Mouse (Mus musculus): ENCODE measurements at regions not wholly inside any gene's neighbourhood (a gene's known extent, or its start where the extent isn't known, plus 50 kb on each side); places are given as distances from the start of the nearest gene placed in this dataset.

DNA sequence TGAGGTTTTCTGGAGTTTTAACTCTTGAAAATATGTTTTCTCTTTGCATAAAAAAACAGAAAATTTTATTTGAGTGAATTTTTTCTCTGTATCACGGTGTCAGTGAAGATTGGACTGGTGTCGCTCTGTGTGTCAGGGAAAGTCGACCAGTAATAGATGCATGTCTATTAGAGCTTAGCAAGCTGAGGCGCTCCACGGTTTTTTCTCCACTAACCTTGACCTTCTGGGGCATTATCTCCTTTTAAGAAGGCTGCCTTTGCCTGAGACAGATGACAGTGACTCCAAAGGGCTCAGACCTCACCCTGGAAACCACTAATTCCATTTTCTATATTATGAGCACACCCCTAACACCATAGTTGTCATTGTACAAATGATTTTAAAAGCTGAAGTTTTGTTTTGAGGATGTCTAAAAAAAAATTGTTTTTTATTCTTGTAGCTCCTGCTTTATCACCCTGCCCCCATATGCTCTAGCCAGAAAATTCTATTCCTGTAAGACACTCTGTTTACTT is 561.8 kb downstream of the Gm43517 start:
- CTCF ChIA-PET: no interaction called here

DNA sequence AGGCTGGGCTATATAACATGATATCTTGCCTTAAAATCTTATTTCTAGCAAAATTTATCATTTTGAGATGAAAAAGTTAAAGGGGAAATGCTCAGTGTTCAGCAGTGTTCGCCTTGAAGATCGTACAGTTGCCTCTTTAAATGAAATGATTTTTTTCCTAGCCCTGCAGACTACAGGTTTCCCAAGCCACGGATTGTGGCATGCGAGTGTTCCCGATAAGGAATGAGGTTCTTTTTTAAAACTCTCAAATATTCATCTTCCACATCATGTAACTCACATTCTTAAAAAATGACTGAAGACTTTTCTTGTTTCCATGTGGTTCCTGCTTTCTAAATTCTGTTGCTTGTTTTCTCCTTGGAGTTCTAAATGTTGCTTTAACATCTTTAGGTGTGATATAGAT is 566.0 kb downstream of the Gm43517 start:
- CTCF ChIA-PET: no interaction called here

DNA sequence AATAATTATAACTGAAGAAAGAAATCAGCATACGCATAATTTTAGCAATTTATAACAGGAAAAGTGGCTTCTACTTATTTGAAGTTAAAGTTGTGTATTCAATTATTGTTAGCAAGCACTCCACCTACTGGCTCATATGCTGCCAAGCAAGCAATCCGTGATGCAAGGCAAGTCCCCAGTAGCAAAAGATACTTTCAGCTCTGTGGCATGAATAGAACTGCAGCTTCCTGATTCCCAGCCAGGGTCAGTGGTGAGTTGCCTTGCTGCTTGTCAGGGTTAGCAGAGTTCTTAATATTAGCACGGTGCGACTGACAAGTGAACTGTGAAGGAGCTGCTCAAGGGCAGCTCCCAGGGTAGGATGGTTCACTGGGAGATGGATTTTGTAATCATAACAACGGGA is 566.8 kb downstream of the Gm43517 start:
- CTCF ChIA-PET: no interaction called here

- CTCF ChIA-PET: no interaction called here
Observed at GRCm38 (mm10) chr12:49968072-49968471, 583.1 kb downstream of the Gm43517 start.

DNA sequence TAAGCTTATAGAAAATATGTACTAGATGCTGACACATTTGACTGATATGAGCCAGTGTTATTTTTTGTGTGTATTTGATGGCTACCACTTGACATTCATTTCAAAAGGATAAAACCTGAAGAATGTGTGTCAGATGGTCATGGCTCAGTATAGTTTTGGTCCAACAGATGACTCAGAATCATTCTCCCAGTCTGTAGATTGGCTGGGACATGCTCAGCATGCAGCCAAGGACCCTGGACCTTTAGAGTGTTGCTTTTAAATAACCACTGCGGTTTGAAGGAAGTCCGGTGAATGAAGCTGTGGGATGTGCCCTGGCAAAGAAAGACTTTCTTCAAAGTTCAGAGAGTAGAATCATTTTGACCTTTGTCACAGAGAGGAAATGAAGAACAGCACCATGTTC is 584.6 kb downstream of the Gm43517 start:
- CTCF ChIA-PET: interaction anchor here (0.7 kb wide), 1 partner anchor 14 kb away, joined by 7 read pairs; no protein-coding TSS in a partner anchor

DNA sequence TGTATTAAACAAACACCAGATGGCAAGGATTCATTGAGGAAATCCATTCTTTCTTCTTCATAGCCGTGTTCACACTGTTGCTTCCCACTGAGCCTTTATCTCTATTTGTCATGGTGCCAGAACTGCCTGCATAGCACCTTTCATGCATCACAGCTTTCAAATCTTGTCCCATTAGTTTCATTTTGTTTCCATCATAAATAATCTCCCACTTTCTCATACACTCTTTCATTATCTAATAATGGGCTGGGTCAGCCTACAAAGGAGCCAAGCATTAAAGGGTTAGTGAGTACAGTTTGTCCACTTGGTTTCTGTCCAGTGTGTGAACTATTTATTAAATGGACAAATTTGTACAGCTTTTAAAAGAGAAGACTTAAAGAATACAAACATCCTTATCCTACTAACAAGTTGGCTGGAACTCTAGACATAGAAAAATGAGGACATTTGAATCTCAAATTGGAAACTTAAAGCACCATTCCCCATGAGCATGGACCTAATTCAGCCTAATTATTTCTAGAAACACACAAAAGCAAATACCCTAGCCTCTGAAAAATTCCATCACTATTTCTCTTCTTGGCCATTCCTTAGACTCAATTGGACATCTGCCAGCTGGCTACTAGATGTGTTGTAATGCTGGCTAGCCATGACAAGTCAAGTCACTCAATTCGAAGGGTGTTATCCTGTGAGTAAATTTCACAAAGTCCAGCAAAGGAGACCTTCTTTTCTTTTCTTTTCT is 589.8 kb downstream of the Gm43517 start:
- CTCF ChIA-PET: no interaction called here

- CTCF ChIA-PET: no interaction called here
Observed at GRCm38 (mm10) chr12:49975553-49975952, 590.6 kb downstream of the Gm43517 start.

GRCm38 (mm10) chr12:49992501-49993079 is 607.6 kb downstream of the Gm43517 start:
- CTCF ChIA-PET: no interaction called here

DNA sequence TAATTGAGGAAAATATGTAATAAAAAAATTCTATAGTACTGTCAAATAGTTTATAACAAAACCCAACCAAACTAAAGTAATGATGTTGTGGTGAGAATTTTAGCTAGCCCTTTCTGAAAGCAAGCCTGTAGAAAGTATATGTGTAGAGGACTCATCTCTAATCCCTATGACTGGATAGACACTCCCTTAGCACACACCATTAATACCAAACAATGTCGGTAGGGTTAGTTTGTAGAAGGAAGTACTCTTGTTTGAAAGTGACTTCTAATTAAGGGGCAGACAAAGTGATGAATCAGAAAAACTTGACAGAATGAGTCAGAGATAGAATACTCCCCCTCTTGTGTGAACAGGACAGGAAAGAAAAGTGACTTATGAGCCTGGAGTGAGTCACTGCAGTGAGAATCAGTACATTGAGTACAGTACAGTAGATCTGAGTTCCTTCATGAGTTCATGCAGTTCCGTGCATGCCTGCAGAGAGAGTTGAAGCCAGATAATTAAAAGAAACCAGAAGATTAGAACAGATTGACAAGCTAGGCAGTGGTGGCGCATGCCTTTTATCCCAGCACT is 610.0 kb downstream of the Prkd1 start:
- CTCF ChIA-PET: no interaction called here

GRCm38 (mm10) chr12:50061286-50061685 is 587.6 kb downstream of the Prkd1 start:
- CTCF ChIA-PET: no interaction called here

DNA sequence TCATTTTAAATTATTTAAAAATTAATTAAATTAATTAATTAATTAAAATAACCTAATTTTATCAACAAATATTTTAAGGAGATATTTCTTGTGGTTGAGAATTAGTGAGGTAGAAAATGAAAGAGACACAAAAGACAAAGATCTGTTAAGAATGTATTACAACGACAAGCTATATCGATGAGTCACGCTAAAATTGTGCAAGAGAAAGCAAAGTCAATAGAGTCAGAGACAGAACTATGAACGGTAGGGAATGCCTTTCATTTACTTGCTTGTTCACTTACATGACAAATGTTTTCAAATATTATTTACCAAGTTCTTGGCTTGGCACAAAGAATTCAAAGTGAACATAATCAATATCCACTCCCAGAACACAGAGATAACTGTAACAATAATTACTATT is 582.5 kb downstream of the Prkd1 start:
- CTCF ChIA-PET: no interaction called here

DNA sequence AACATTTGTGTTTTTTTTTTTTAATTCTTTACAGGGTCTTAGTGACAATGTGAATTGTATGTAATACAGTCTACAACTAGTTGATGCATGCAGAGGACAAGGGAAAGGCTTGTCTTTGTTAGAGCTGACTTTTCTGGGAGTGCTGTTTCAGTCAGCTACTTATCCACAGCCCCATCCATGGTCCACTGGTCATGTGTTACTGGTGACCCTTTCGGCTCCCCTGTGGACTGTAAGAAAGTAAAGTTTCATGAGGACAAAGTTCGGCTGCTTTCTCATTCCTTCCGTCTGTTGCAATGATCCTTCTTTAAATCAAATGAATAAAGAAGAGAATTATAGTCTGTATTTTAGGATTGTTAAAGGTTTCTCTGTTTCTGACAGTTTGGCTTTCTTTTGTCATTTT is 577.1 kb downstream of the Prkd1 start:
- CTCF ChIA-PET: no interaction called here

DNA sequence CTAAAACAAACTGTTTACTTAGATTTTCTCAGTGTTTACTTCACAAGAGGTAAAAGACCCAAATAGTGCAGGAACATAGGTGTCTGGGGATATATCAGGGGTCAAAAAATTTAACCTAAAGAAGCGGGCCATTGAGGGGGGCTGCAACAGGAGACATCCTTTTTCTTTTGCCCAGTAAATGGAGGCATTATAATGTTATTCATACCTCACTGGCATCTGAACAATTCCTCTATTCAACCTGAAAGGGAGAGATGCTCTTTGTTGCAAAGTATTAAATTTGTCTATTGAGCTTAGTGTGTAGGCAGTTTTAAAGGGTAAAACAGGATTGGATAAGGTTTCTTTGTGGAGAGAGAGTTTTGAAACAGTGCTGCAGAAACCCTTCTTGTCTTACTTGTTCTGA is 576.5 kb downstream of the Prkd1 start:
- CTCF ChIA-PET: no interaction called here

DNA sequence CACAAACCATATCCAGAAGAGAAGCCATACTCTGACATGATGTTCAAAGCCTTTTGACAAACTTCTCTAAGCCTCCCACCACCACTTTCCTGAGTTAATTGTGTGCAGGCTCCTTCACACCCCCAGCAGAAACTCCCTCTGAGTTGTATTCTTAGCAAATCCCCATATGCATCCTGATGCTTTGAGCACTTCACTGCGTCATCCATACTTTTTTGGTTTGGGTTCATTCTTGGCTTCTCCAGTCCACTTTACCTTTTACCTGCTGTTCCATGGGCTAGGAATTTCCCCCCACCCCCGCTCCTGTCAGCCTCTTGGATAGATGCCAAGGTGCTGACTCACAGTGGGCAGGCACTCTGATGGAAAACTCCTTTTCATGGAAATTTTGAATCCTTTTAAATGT is 575.2 kb downstream of the Prkd1 start:
- CTCF ChIA-PET: no interaction called here

GRCm38 (mm10) chr12:50081157-50081556 is 567.7 kb downstream of the Prkd1 start:
- CTCF ChIA-PET: no interaction called here

GRCm38 (mm10) chr12:50081571-50081970 is 567.3 kb downstream of the Prkd1 start:
- CTCF ChIA-PET: no interaction called here

GRCm38 (mm10) chr12:50084517-50084916 is 564.4 kb downstream of the Prkd1 start:
- CTCF ChIA-PET: no interaction called here

GRCm38 (mm10) chr12:50111246-50112044 is 537.5 kb downstream of the Prkd1 start:
- CTCF ChIA-PET: no interaction called here

DNA sequence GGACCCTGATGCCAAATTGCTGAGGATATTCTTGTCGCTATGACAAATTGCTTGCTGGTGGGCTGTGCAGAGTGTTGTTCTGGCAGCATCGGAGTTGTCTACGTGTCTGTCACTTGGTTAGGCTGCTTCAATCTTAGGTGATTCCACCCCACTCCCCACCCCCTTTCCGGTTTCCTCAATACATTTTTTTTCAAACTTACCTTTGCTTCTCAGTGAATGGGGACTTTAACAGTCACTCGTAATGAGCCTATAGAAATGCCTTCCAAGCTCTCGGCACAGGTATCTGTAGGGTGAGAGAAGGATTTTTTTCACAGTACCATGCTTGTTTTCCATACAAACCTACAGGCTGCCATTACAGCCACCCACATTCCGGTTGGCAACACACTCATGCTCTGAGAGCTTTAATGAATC is 536.8 kb downstream of the Prkd1 start:
- CTCF ChIA-PET: no interaction called here

GRCm38 (mm10) chr12:50115855-50116254 is 533.0 kb downstream of the Prkd1 start:
- CTCF ChIA-PET: no interaction called here

DNA sequence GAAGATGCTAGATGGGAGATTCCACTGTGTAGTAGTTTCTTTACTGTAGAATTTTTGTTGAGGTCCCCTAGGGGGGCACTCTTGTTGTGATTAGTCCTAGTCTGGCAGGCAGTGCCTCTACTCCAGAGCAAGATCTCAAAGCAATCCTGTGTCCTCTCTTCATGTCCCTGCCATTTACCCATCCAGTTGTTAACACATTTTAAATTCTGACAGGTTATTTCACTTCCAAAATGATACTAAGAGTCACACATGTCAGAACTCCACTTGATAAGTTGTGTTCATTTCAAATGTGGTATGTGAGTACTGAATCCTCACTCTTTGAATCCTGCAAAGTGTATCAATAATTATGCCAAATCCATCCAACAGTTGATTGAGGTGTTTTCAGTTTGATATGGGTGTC is 530.6 kb downstream of the Prkd1 start:
- CTCF ChIA-PET: no interaction called here

DNA sequence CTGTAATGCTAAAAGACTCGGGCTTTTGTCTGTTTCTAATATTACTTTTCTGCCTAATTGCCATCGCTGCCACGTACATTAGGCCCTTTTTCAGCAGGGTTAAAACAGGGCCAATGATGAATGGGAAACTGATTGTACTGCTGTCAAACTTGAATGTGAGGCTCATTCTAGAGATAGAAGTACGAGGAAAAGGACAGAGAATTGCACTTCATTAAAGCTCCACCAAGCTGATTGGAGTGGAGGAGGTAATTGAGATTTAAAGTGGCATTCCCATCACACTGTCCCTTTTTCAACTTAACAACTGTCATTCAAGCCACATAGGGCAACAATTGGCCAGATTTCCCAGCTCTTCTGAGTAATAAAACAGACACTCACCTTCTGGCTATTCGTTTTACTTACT is 526.8 kb downstream of the Prkd1 start:
- CTCF ChIA-PET: no interaction called here

- CTCF ChIA-PET: no interaction called here
Observed at GRCm38 (mm10) chr12:50122971-50123370, 525.9 kb downstream of the Prkd1 start.
